In genomic region chr13:56634920-56635319, GRCm38 (mm10) we compare ENCODE assay signal across 9 mouse cellular contexts. TPM values are rescaled to one million over a fixed set of nuclear protein-coding genes. Genes with fewer than 3 reads are reported as not detected.
DNase-seq lines count a peak whose midpoint lies in the region; ATAC-seq lines count a peak whose summit lies in the region.
"Had no signal": no experiment of that assay in that cellular context is flagged by ENCODE, and none has a peak within 500 bp of the region (broad histone marks: within the 10 kb centered on the region; RNA-seq: fewer than 3 reads in every experiment).

No protein-coding gene starts in this region.

- WGBS in neural tube, embryonic 11.5 days, result 48% methylated on average over 7 of the region's 7 CpGs
- 29% methylated on average over 7 of the region's 7 CpGs for WGBS in heart, embryonic 12.5 days
- WGBS in stomach, embryonic 16.5 days, result 8% methylated on average over 7 of the region's 7 CpGs
- 75% methylated on average over 7 of the region's 7 CpGs for WGBS in midbrain, embryonic 13.5 days

- H3K36me3 ChIP-seq in neural tube, embryonic 11.5 days (ENCODE audit: control insufficient read depth, insufficient read depth, low read length), result no peaks in the 10 kb centered on the region; the same call in 1 of the 2 replicates
- peaks cover 27% of the 10 kb centered on the region for H3K36me3 ChIP-seq in heart, embryonic 12.5 days
- H3K36me3 ChIP-seq in stomach, embryonic 16.5 days (ENCODE audit: control insufficient read depth, insufficient read depth, low read length), result no peaks in the 10 kb centered on the region
- H3K36me3 ChIP-seq in midbrain, embryonic 13.5 days, result no peaks in the 10 kb centered on the region

- H3K4me1 ChIP-seq in neural tube, embryonic 11.5 days (ENCODE audit: control insufficient read depth, insufficient read depth, low read length), result peaks cover 3% of the 10 kb centered on the region; the same call in 1 of the 2 replicates
- peaks cover 31% of the 10 kb centered on the region for H3K4me1 ChIP-seq in heart, embryonic 12.5 days (replicated peaks)
- H3K4me1 ChIP-seq in stomach, embryonic 16.5 days (ENCODE audit: control insufficient read depth, insufficient read depth, low read length), result peaks cover 41% of the 10 kb centered on the region
- 0 out of 2 replicates have a peak, but pooled peaks cover 2% of the 10 kb centered on the region for H3K4me1 ChIP-seq in midbrain, embryonic 13.5 days (replicated peaks)

- no peaks in the 10 kb centered on the region for H3K9me3 ChIP-seq in neural tube, embryonic 11.5 days (ENCODE audit: control insufficient read depth, low read length)
- no peaks in the 10 kb centered on the region for H3K9me3 ChIP-seq in heart, embryonic 12.5 days (replicated peaks)
- no peaks in the 10 kb centered on the region for H3K9me3 ChIP-seq in stomach, embryonic 16.5 days (replicated peaks; ENCODE audit: control insufficient read depth, low read length)
- no peaks in the 10 kb centered on the region for H3K9me3 ChIP-seq in midbrain, embryonic 13.5 days

- no peak overlapping the region for H3K4me2 ChIP-seq in neural tube, embryonic 11.5 days (ENCODE audit: low read depth)
- no peak overlapping the region for H3K4me2 ChIP-seq in heart, embryonic 12.5 days
- H3K4me2 ChIP-seq in stomach, embryonic 16.5 days (ENCODE audit: low read depth, low read length), result peak overlapping the region; percentile 3; the same call in 1 of the 2 replicates
- no peak overlapping the region for H3K4me2 ChIP-seq in midbrain, embryonic 13.5 days (replicated peaks)

- no peak for ATAC-seq in neural tube, embryonic 11.5 days (ENCODE audit: insufficient read depth, low FRiP score, low TSS enrichment)
- peak; percentile 71 for ATAC-seq in heart, embryonic 12.5 days (ENCODE audit: insufficient number of reproducible peaks, low FRiP score)
- ATAC-seq in stomach, embryonic 16.5 days (ENCODE audit: insufficient read depth, low FRiP score), result peak; percentile 85
- ATAC-seq in midbrain, embryonic 13.5 days, result no peak

- no peaks in the 10 kb centered on the region for H3K27me3 ChIP-seq in neural tube, embryonic 11.5 days (ENCODE audit: control insufficient read depth, insufficient read depth, low read length)
- H3K27me3 ChIP-seq in heart, embryonic 12.5 days (replicated peaks), result no peaks in the 10 kb centered on the region
- no peaks in the 10 kb centered on the region for H3K27me3 ChIP-seq in stomach, embryonic 16.5 days (ENCODE audit: control insufficient read depth, insufficient read depth, low read length)
- H3K27me3 ChIP-seq in midbrain, embryonic 13.5 days, result no peaks in the 10 kb centered on the region

- H3K27ac ChIP-seq in neural tube, embryonic 11.5 days (ENCODE audit: low read depth, low read length), result 0 out of 2 replicates have a peak overlapping the region, but pooled peaks have one; percentile 34
- peak overlapping the region; percentile 83 for H3K27ac ChIP-seq in heart, embryonic 12.5 days (ENCODE audit: poor library complexity, severe bottlenecking)
- peak overlapping the region; percentile 92 for H3K27ac ChIP-seq in stomach, embryonic 16.5 days (ENCODE audit: low read length)
- no peak overlapping the region for H3K27ac ChIP-seq in midbrain, embryonic 13.5 days

- DNase-seq in neural tube, embryonic 11.5 days (ENCODE audit: low spot score), result no peak
- no peak for DNase-seq in neural tube, embryonic 10.5 days (ENCODE audit: extremely low spot score, low spot score)
- DNase-seq in kidney, postnatal 4 days, result peak; percentile 81 to 82
- DNase-seq in left cerebral cortex, adult 8-10 months (ENCODE audit: low spot score in 2 of 2), result no peak
- no peak for DNase-seq in thymus, postnatal 10 days (ENCODE audit: low spot score in 2 of 2)
- DNase-seq: thymus, postnatal 25 days had no signal

- no peak overlapping the region for H3K9ac ChIP-seq in neural tube, embryonic 11.5 days (ENCODE audit: low read length)
- H3K9ac ChIP-seq in heart, embryonic 12.5 days, result no peak overlapping the region
- H3K9ac ChIP-seq in stomach, embryonic 16.5 days (ENCODE audit: low read length), result 0 out of 2 replicates have a peak overlapping the region, but pooled peaks have one; percentile 7
- H3K9ac ChIP-seq in midbrain, embryonic 13.5 days (replicated peaks), result no peak overlapping the region

- H3K4me3 ChIP-seq in neural tube, embryonic 11.5 days (ENCODE audit: low read depth, low read length), result no peak overlapping the region
- H3K4me3 ChIP-seq in heart, embryonic 12.5 days, result no peak overlapping the region
- no peak overlapping the region for H3K4me3 ChIP-seq in stomach, embryonic 16.5 days (replicated peaks; ENCODE audit: low read length)
- H3K4me3 ChIP-seq in midbrain, embryonic 13.5 days (replicated peaks), result no peak overlapping the region

RNA-seq across cellular contexts. Expression of gene Tgfbi, which starts 25.6 kb away (rescaled TPM):
- polyA plus RNA-seq in neural tube, embryonic 11.5 days (2014; fragmentation: Nextera tagmentation; extraction: Ambion mirVana), result 50.6 and 57.0 TPM in 2 replicates
- 107 TPM in 2 replicates for polyA plus RNA-seq in heart, embryonic 12.5 days (2016; fragmentation: Nextera tagmentation; extraction: Ambion mirVana)
- polyA plus RNA-seq in stomach, embryonic 16.5 days (2015; fragmentation: Nextera tagmentation; extraction: Ambion mirVana), result 180 and 191 TPM in 2 replicates
- 1 to 10 TPM; 4.5 to 5.1 (median 4.9) TPM for total RNA-seq in left cerebral cortex, adult 8-10 months (2022)
- polyA plus RNA-seq in midbrain, embryonic 13.5 days (2015; fragmentation: Nextera tagmentation; extraction: Ambion mirVana), result 4.0 and 4.8 TPM in 2 replicates

Comparison
In these comparisons a context has a peak if more than half of its experiments do, and no peak if none do; other contexts are left out.
1. ATAC-seq: peak in heart, embryonic 12.5 days (single experiment) and stomach, embryonic 16.5 days (single experiment); none in neural tube, embryonic 11.5 days (single experiment) and midbrain, embryonic 13.5 days (single experiment).
2. DNase-seq: peak in kidney, postnatal 4 days (2 of 2); none in neural tube, embryonic 11.5 days (single experiment), neural tube, embryonic 10.5 days (single experiment), left cerebral cortex, adult 8-10 months (0 of 2) and thymus, postnatal 10 days (0 of 2).